Mouse (Mus musculus) forebrain, embryonic 16.5 days (tissue): ENCODE measurements around the gene Fastkd2. TPM values are rescaled to one million over a fixed set of nuclear protein-coding genes. Genes with fewer than 3 reads are reported as not detected.

ENCODE experiments used
- ATAC-seq: fragments of 200-750 bp; cut with Nextera tagmentation; 2 replicates; pipeline ENCODE4 v1.8.0; 2017; ENCODE audit warnings: mild to moderate bottlenecking, moderate library complexity
- H3K27ac ChIP-seq: fragments of 300-500 bp; sonication (generic); 2 replicates; pipeline ENCODE4 v1.5.1; 2014; ENCODE audit warnings: low read length, control low read depth
- H3K27me3 ChIP-seq: fragments of 300-500 bp; sonication (generic); replicated peaks from 2 replicates; pipeline ENCODE4 v1.6.1; 2014; ENCODE audit warnings: low read length; ENCODE audit not compliant: control insufficient read depth, insufficient read depth
- H3K36me3 ChIP-seq: fragments of 300-500 bp; sonication (generic); 2 replicates; pipeline ENCODE4 v1.6.1; 2014; ENCODE audit not compliant: control insufficient read depth, insufficient read depth
- H3K4me1 ChIP-seq: fragments of 300-500 bp; sonication (generic); replicated peaks from 2 replicates; pipeline ENCODE4 v1.6.1; 2014; ENCODE audit warnings: low read length; ENCODE audit not compliant: control insufficient read depth, insufficient read depth
- H3K4me2 ChIP-seq: fragments of 300-500 bp; sonication (generic); 2 replicates; pipeline ENCODE4 v1.6.1; 2014; ENCODE audit warnings: mild to moderate bottlenecking, low read length, control low read depth
- H3K4me3 ChIP-seq: fragments of 300-500 bp; sonication (generic); replicated peaks from 2 replicates; pipeline ENCODE4 v1.5.1; 2014; ENCODE audit warnings: mild to moderate bottlenecking, low read length, control low read depth
- H3K9ac ChIP-seq: fragments of 300-500 bp; sonication (generic); replicated peaks from 2 replicates; pipeline ENCODE4 v1.6.1; 2014; ENCODE audit warnings: low read depth, low read length, control low read depth
- H3K9me3 ChIP-seq: fragments of 300-500 bp; sonication (generic); 2 replicates; pipeline ENCODE4 v1.6.1; 2016; ENCODE audit warnings: low read length; ENCODE audit not compliant: control insufficient read depth
- WGBS: fragments of 180-500 bp; shearing (Covaris S2); extraction: QIAGEN DNeasy Blood & Tissue Kit; methylation state at CpG from one replicate; pipeline ENCODE4 v1.1.7; 2014; 5-methylcytosine and 5-hydroxymethylcytosine counted together
- polyA plus RNA-seq: library from polyadenylated mRNA; unstranded; fragments of >200 nt; fragmentation: Nextera tagmentation; extraction: Ambion mirVana; gene quantifications from 2 replicates; pipeline ENCODE4 v1.2.1, GENCODE M21; 2015

The Fastkd2 gene
- 43.8 and 44.6 TPM in 2 replicates for polyA plus RNA-seq

DNA sequence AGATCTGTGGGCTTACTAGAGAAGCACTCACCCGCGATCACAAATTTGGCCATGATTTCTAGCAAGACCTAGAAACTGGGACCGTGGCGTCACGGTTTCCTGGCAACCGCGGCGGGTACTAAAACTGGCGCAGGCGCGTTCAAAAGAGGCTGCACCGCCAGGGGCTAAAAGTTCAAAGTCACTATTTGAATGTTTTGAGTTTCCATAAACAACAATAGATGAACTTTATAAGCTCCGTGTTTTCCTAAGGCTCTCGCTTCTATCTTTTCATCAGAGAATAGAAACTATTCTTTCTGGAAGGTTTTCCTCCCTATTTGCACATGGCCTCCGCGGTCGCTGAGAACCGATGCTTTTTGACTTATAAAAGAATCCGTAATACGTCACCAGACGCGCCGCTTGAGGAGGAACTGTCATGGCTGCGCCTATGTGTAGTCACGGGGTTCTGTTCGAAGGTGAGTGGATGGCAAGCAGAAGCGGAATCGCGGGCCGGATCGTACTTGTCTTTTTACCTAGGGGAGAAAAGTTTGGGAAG lies at the start of gene Fastkd2, which contains the start of gene Mdh1b:
TSS of gene Fastkd2 (plus strand) at position 375 of the 532 bp plus-strand sequence.
TSS of gene Mdh1b (minus strand) at position 79 of the 532 bp plus-strand sequence.
- no peaks in the 10 kb centered on the region for H3K36me3 ChIP-seq
- 0% methylated on average over 31 of the region's 31 CpGs for WGBS
- peak; percentile 98 for ATAC-seq

DNA sequence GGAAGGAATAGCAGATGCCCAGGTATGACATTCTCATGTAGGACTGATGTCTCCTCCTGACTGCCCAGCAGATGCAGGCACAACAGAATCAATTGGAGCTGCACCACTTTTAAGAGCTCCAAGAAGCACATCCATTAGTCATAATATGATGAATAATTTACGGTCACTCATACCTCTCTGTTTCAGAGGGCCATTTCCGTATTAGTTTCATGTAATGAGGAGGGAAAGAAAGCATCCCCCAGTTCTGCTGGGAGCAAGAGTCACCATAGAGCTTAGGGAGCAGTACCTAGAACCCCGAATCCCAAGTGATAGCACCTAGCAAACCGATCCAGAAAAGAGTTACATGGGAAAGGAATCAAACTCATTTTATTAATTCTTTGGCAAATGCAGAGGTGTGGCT lies 43.6 kb upstream of the Fastkd2 start, which contains the start of gene Dytn:
TSS of gene Dytn (minus strand) at position 101 of the 400 bp plus-strand sequence.
- Histone ChIP-seq H3K36me3 (no peaks in the 10 kb centered on the region), H3K9ac (no peak within 1 kb of the TSS), H3K9me3 (no peaks in the 10 kb centered on the region), H3K4me2 (no peak within 1 kb of the TSS), H3K4me1 (no peaks in the 10 kb centered on the region), H3K27ac (no peak within 1 kb of the TSS), H3K4me3 (no peak within 1 kb of the TSS), H3K27me3 (no peaks in the 10 kb centered on the region)
- no peak for ATAC-seq
- 87% methylated on average over 4 of the region's 4 CpGs for WGBS

More for the DNA sequence above, at the start of gene Fastkd2, which contains the start of gene Mdh1b:
- Histone ChIP-seq H3K4me3 (peak within 1 kb of the TSS; percentile 73), H3K9me3 (no peaks in the 10 kb centered on the region), H3K9ac (peak within 1 kb of the TSS; percentile 63), H3K27me3 (no peaks in the 10 kb centered on the region), H3K4me2 (peak within 1 kb of the TSS; percentile 69), H3K4me1 (peaks cover 21% of the 10 kb centered on the region), H3K27ac (no peak within 1 kb of the TSS)

DNA sequence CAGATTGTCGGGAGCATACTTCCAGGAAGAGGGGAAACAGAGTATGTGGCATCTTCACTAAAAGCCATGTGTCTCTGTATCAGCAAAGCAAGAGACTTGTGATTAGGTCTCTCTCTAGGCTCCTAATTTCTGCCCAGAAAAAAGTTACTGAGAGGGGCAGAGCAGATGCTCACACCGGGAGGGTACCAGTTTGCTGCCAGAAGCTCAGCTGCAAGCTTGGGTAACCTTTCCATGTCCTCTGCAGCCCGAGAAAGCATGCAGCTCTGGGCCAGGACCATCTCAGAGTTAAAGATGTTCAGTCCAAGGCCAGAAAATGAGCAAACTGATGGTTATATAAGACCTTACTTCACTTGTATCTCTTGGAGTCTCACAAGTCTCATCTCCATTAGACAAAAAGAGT lies 33.6 kb upstream of the Fastkd2 start:
- no peak overlapping the region for H3K4me3 ChIP-seq
- H3K4me1 ChIP-seq: no peaks in the 10 kb centered on the region
- no peak overlapping the region for H3K27ac ChIP-seq
- H3K27me3 ChIP-seq: no peaks in the 10 kb centered on the region
- WGBS: 74% methylated on average over 3 of the region's 3 CpGs
- no peaks in the 10 kb centered on the region for H3K9me3 ChIP-seq
- H3K36me3 ChIP-seq: no peaks in the 10 kb centered on the region
- H3K9ac ChIP-seq: no peak overlapping the region
- no peak overlapping the region for H3K4me2 ChIP-seq
- ATAC-seq: no peak

DNA sequence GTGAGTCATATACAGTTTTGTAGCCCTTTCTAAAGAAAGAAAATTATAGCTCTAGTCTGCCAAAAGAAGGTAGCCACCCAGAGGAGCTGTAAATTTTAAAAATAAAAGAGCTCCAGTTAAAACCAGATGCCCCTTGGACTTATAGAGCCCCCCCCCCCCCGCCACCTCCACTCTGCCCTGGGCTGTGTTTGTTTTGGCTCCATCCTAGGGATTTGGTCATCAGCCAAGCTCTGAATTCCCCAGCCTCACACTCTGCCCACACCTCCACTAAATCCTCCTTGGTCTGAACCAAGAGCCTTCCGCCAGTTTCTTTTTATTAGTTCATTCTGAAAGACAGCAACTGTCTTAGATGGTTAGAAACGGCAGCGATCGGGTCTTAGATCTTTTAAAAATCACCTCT lies 24.7 kb upstream of the Fastkd2 start:
- H3K9me3 ChIP-seq: no peaks in the 10 kb centered on the region
- no peak overlapping the region for H3K4me2 ChIP-seq
- 57% methylated on average over 5 of the region's 5 CpGs for WGBS
- no peak overlapping the region for H3K9ac ChIP-seq
- no peak overlapping the region for H3K4me3 ChIP-seq
- ATAC-seq: no peak
- H3K27ac ChIP-seq: no peak overlapping the region
- H3K36me3 ChIP-seq: no peaks in the 10 kb centered on the region
- no peaks in the 10 kb centered on the region for H3K4me1 ChIP-seq
- no peaks in the 10 kb centered on the region for H3K27me3 ChIP-seq

DNA sequence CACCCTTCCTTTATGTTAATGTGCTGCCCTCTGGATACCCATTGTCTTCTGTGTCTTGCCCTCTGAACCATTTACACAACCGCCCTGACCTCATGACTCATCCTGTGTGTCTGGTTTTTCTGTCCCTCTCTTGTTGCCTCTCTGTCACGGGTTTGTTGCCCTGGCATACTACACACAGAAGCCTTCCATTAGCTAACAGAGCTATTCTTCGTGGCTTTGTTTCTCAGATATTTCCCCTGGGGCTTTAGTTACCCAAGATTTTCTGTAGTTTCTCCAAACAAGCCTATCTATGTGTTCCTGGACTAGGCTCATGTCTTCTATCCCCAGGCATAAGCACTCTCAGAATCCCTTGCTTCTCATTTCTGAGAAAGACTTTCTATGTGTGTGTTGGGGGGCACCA lies 21.5 kb upstream of the Fastkd2 start:
- 79% methylated on average over 3 of the region's 3 CpGs for WGBS
- ATAC-seq: no peak
- H3K27me3 ChIP-seq: no peaks in the 10 kb centered on the region
- no peaks in the 10 kb centered on the region for H3K36me3 ChIP-seq
- no peak overlapping the region for H3K4me3 ChIP-seq
- no peak overlapping the region for H3K4me2 ChIP-seq
- H3K27ac ChIP-seq: no peak overlapping the region
- no peaks in the 10 kb centered on the region for H3K9me3 ChIP-seq
- no peaks in the 10 kb centered on the region for H3K4me1 ChIP-seq
- no peak overlapping the region for H3K9ac ChIP-seq

DNA sequence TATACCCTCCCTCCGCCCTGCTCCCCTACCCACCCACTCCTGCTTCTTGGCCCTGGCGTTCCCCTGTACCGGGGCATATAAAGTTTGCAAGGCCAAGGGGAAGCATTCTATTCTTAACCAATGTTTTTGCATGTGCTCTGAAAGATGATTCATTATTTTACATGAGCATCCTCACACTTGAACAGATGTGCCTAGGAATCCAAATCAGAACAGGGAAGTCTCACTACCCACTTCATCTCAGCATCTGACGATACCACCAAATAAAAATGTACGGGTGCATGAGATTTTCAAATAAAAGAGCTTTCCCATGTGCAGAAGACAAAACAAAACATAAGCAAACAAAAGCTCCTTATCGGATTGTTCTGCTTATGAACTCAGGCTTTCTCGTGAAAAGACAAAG lies 10.3 kb upstream of the Fastkd2 start:
- no peak overlapping the region for H3K27ac ChIP-seq
- H3K4me2 ChIP-seq: no peak overlapping the region
- H3K9ac ChIP-seq: no peak overlapping the region
- 0 out of 2 replicates have a peak, but pooled peaks cover 4% of the 10 kb centered on the region for H3K27me3 ChIP-seq
- no peak for ATAC-seq
- no peaks in the 10 kb centered on the region for H3K36me3 ChIP-seq
- H3K4me3 ChIP-seq: no peak overlapping the region
- WGBS: 73% methylated on average over 7 of the region's 7 CpGs
- H3K4me1 ChIP-seq: no peaks in the 10 kb centered on the region
- H3K9me3 ChIP-seq: no peaks in the 10 kb centered on the region

DNA sequence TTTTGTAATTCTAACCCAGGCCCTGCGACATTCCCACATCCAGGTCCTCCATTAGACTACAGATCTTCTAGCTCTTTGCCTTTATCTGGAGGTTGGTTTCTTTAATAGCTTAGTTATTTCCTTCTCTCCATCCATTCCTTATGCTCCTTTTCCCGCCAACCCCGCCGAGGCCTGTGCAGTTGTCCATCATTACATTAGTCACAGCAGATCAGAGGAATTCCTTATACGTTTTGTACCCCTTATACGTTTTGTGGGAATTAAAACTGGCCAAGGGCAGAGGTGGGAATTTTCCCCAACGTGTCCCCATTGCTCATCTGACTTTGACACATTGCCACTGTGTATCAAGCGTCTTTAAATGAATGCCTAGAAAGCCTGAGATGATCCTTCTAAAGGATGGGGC lies 618 bp upstream of the Fastkd2 start:
- peak overlapping the region; percentile 29 for H3K9ac ChIP-seq
- H3K27me3 ChIP-seq: 0 out of 2 replicates have a peak, but pooled peaks cover 1% of the 10 kb centered on the region
- H3K27ac ChIP-seq: no peak overlapping the region
- no peaks in the 10 kb centered on the region for H3K9me3 ChIP-seq
- WGBS: 47% methylated on average over 8 of the region's 8 CpGs
- H3K36me3 ChIP-seq: no peaks in the 10 kb centered on the region
- peak overlapping the region; percentile 73 for H3K4me3 ChIP-seq
- no peak for ATAC-seq
- H3K4me2 ChIP-seq: peak overlapping the region; percentile 69
- H3K4me1 ChIP-seq: peaks cover 21% of the 10 kb centered on the region

DNA sequence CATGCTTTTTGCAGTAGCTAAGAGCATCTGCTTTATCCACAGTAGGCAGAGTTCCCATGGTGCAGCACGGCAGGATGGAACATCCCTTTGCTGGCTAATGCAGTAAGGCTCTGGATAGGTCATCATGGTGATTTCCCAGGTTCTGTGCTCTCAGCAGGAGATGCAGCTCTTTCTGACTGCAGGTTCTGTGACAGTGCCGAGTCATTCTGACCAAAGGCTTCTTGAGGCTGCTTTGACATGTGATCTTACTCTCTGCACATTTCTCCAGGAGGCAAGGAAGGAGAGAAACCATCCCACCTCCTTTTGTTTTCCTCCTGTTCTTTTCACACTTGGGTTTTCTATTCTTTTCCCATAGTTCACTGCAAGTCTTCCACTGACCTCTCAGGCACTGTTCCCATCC lies 25.6 kb downstream of the Fastkd2 start:
- Histone ChIP-seq H3K27ac (no peak overlapping the region), H3K4me2 (no peak overlapping the region), H3K27me3 (no peaks in the 10 kb centered on the region), H3K36me3 (peaks cover 2% of the 10 kb centered on the region), H3K9ac (no peak overlapping the region), H3K9me3 (no peaks in the 10 kb centered on the region), H3K4me1 (no peaks in the 10 kb centered on the region), H3K4me3 (no peak overlapping the region)
- ATAC-seq: no peak
- 63% methylated on average over 2 of the region's 2 CpGs for WGBS

DNA sequence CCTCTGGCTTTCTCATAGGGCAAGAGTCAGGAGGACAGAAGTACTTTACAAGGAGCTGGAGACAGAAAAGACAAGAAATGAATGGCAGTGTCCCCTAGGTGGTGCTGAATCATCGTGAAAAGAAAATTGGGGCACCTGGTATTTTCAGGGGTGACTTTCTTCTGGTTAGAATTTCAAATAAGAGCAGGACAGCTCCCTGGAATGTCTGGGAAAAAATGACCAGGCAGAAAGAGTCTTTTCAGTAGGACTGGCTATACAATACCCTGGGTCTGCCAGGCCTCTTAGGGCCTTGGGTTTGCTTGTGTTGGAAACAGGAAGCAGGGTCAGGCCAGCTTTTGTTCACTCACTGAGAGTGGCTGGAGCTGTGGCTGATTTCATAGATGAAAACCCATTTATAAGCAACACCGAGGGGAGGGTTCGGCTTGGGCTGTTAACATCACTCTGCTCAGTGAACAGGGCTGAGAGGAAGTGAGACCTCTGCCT lies 32.8 kb downstream of the Fastkd2 start:
- no peak overlapping the region for H3K9ac ChIP-seq
- ATAC-seq: peak; percentile 87
- no peaks in the 10 kb centered on the region for H3K27me3 ChIP-seq
- H3K9me3 ChIP-seq: no peaks in the 10 kb centered on the region
- 3% methylated on average over 3 of the region's 3 CpGs for WGBS
- no peaks in the 10 kb centered on the region for H3K36me3 ChIP-seq
- no peak overlapping the region for H3K4me3 ChIP-seq
- H3K4me1 ChIP-seq: peaks cover 22% of the 10 kb centered on the region
- no peak overlapping the region for H3K4me2 ChIP-seq
- H3K27ac ChIP-seq: peak overlapping the region; percentile 68
